Mouse (Mus musculus): ENCODE results near the gene Comt. TPM values are rescaled to one million over a fixed set of nuclear protein-coding genes. Genes with fewer than 3 reads are reported as not detected.

Comt gene
- polyA plus RNA-seq, 1 experiment from 2014 or later: 112 TPM

- no peaks in the 10 kb centered on the region for H3K9me3 ChIP-seq (ENCODE audit: control insufficient read depth, low read length)
- no peak overlapping the region; the same call in 1 of the 2 replicates for H3K9ac ChIP-seq (ENCODE audit: low read length)
- H3K36me3 ChIP-seq (ENCODE audit: control insufficient read depth, insufficient read depth, low read length): no peaks in the 10 kb centered on the region
- no peak overlapping the region for H3K4me3 ChIP-seq (ENCODE audit: control insufficient read depth in 1 of 2, insufficient read depth in 1 of 2, low read depth in 1 of 2, low read length in 2 of 2)
- 74% methylated on average over 9 of the region's 9 CpGs for WGBS
- peaks cover 26 to 40% of the 10 kb centered on the region in 2 experiments for H3K4me1 ChIP-seq (ENCODE audit: control insufficient read depth in 2 of 2, insufficient read depth in 2 of 2, low read length in 2 of 2)
- no peak overlapping the region for H3K4me2 ChIP-seq (ENCODE audit: low read length)
- ATAC-seq (ENCODE audit: insufficient number of reproducible peaks, insufficient read depth, low FRiP score, low read depth): 0 out of 2 replicates have a peak, but pooled peaks have one; percentile 12
- H3K27me3 ChIP-seq (ENCODE audit: control insufficient read depth, insufficient read depth, low read length): no peaks in the 10 kb centered on the region
- H3K27ac ChIP-seq (replicated peaks in 1 of 2; ENCODE audit: control insufficient read depth in 1 of 2, insufficient read depth in 1 of 2, low read depth in 2 of 2, low read length in 2 of 2): no peak overlapping the region
These were observed 43.5 kb downstream of the Comt start for GRCm38 (mm10) chr16:18383045-18383726.

- H3K27ac ChIP-seq (replicated peaks in 1 of 2; ENCODE audit: control insufficient read depth in 1 of 2, insufficient read depth in 1 of 2, low read depth in 2 of 2, low read length in 2 of 2): no peak overlapping the region
- no peaks in the 10 kb centered on the region for H3K27me3 ChIP-seq (ENCODE audit: control insufficient read depth, insufficient read depth, low read length)
- WGBS: 64% methylated on average over 6 of the region's 6 CpGs
- no peak for ATAC-seq (ENCODE audit: insufficient number of reproducible peaks, insufficient read depth, low FRiP score, low read depth)
- peaks cover 22 to 33% of the 10 kb centered on the region in 2 experiments for H3K4me1 ChIP-seq (ENCODE audit: control insufficient read depth in 2 of 2, insufficient read depth in 2 of 2, low read length in 2 of 2)
- no peak overlapping the region for H3K4me3 ChIP-seq (ENCODE audit: control insufficient read depth in 1 of 2, insufficient read depth in 1 of 2, low read depth in 1 of 2, low read length in 2 of 2)
- H3K9ac ChIP-seq (ENCODE audit: low read length): no peak overlapping the region
- no peaks in the 10 kb centered on the region for H3K9me3 ChIP-seq (ENCODE audit: control insufficient read depth, low read length)
- no peaks in the 10 kb centered on the region for H3K36me3 ChIP-seq (ENCODE audit: control insufficient read depth, insufficient read depth, low read length)
- no peak overlapping the region for H3K4me2 ChIP-seq (ENCODE audit: low read length)
These were observed 44.9 kb downstream of the Comt start for GRCm38 (mm10) chr16:18381621-18382258.

- H3K27me3 ChIP-seq (ENCODE audit: control insufficient read depth, insufficient read depth, low read length): no peaks in the 10 kb centered on the region
- H3K4me2 ChIP-seq (ENCODE audit: low read length): no peak overlapping the region
- 62% methylated on average over 6 of the region's 6 CpGs for WGBS
- H3K27ac ChIP-seq (replicated peaks in 1 of 2; ENCODE audit: control insufficient read depth in 1 of 2, insufficient read depth in 1 of 2, low read depth in 2 of 2, low read length in 2 of 2): no peak overlapping the region
- no peak for ATAC-seq (ENCODE audit: insufficient number of reproducible peaks, insufficient read depth, low FRiP score, low read depth)
- H3K9me3 ChIP-seq (ENCODE audit: control insufficient read depth, low read length): no peaks in the 10 kb centered on the region
- peaks cover 23 to 33% of the 10 kb centered on the region in 2 experiments for H3K4me1 ChIP-seq (ENCODE audit: control insufficient read depth in 2 of 2, insufficient read depth in 2 of 2, low read length in 2 of 2)
- H3K4me3 ChIP-seq (ENCODE audit: control insufficient read depth in 1 of 2, insufficient read depth in 1 of 2, low read depth in 1 of 2, low read length in 2 of 2): no peak overlapping the region
- H3K9ac ChIP-seq (ENCODE audit: low read length): no peak overlapping the region
- H3K36me3 ChIP-seq (ENCODE audit: control insufficient read depth, insufficient read depth, low read length): no peaks in the 10 kb centered on the region
These were observed 46.1 kb downstream of the Comt start for GRCm38 (mm10) chr16:18380495-18381063.

GRCm38 (mm10) chr16:18379338-18380001, 47.2 kb downstream of the Comt start:
- Histone ChIP-seq H3K4me2 (ENCODE audit: low read length) (no peak overlapping the region), H3K27ac (replicated peaks in 1 of 2; ENCODE audit: control insufficient read depth in 1 of 2, insufficient read depth in 1 of 2, low read depth in 2 of 2, low read length in 2 of 2) (no peak overlapping the region; a peak in 1 of 4 replicates), H3K36me3 (ENCODE audit: control insufficient read depth, insufficient read depth, low read length) (no peaks in the 10 kb centered on the region), H3K4me1 (ENCODE audit: control insufficient read depth in 2 of 2, insufficient read depth in 2 of 2, low read length in 2 of 2) (peaks cover 20 to 33% of the 10 kb centered on the region in 2 experiments), H3K9me3 (ENCODE audit: control insufficient read depth, low read length) (no peaks in the 10 kb centered on the region), H3K4me3 (ENCODE audit: control insufficient read depth in 1 of 2, insufficient read depth in 1 of 2, low read depth in 1 of 2, low read length in 2 of 2) (no peak overlapping the region), H3K27me3 (ENCODE audit: control insufficient read depth, insufficient read depth, low read length) (no peaks in the 10 kb centered on the region), H3K9ac (ENCODE audit: low read length) (0 out of 2 replicates have a peak overlapping the region, but pooled peaks have one; percentile 31)
- 51% methylated on average over 8 of the region's 8 CpGs for WGBS
- no peak for ATAC-seq (ENCODE audit: insufficient number of reproducible peaks, insufficient read depth, low FRiP score, low read depth)

- WGBS: 55% methylated on average over 1 of the region's 1 CpGs
- H3K4me3 ChIP-seq (ENCODE audit: control insufficient read depth in 1 of 2, insufficient read depth in 1 of 2, low read depth in 1 of 2, low read length in 2 of 2): no peak overlapping the region
- H3K9me3 ChIP-seq (ENCODE audit: control insufficient read depth, low read length): no peaks in the 10 kb centered on the region
- no peak overlapping the region for H3K9ac ChIP-seq (ENCODE audit: low read length)
- ATAC-seq (ENCODE audit: insufficient number of reproducible peaks, insufficient read depth, low FRiP score, low read depth): no peak
- H3K4me2 ChIP-seq (ENCODE audit: low read length): no peak overlapping the region
- H3K27me3 ChIP-seq (ENCODE audit: control insufficient read depth, insufficient read depth, low read length): no peaks in the 10 kb centered on the region
- H3K36me3 ChIP-seq (ENCODE audit: control insufficient read depth, insufficient read depth, low read length): no peaks in the 10 kb centered on the region
- H3K27ac ChIP-seq (replicated peaks in 1 of 2; ENCODE audit: control insufficient read depth in 1 of 2, insufficient read depth in 1 of 2, low read depth in 2 of 2, low read length in 2 of 2): no peak overlapping the region
- peaks cover 16 to 27% of the 10 kb centered on the region in 2 experiments for H3K4me1 ChIP-seq (ENCODE audit: control insufficient read depth in 2 of 2, insufficient read depth in 2 of 2, low read length in 2 of 2)
These were observed 48.2 kb downstream of the Comt start for GRCm38 (mm10) chr16:18378489-18378888.

- ATAC-seq (ENCODE audit: insufficient number of reproducible peaks, insufficient read depth, low FRiP score, low read depth): 0 out of 2 replicates have a peak, but pooled peaks have one; percentile 54
- peaks cover 13 to 20% of the 10 kb centered on the region in 2 experiments for H3K4me1 ChIP-seq (ENCODE audit: control insufficient read depth in 2 of 2, insufficient read depth in 2 of 2, low read length in 2 of 2)
- H3K4me3 ChIP-seq (ENCODE audit: control insufficient read depth in 1 of 2, insufficient read depth in 1 of 2, low read depth in 1 of 2, low read length in 2 of 2): no peak overlapping the region
- no peaks in the 10 kb centered on the region for H3K36me3 ChIP-seq (ENCODE audit: control insufficient read depth, insufficient read depth, low read length)
- no peaks in the 10 kb centered on the region for H3K9me3 ChIP-seq (ENCODE audit: control insufficient read depth, low read length)
- H3K27me3 ChIP-seq (ENCODE audit: control insufficient read depth, insufficient read depth, low read length): no peaks in the 10 kb centered on the region
- H3K4me2 ChIP-seq (ENCODE audit: low read length): no peak overlapping the region
- 15% methylated on average over 3 of the region's 3 CpGs for WGBS
- no peak overlapping the region for H3K27ac ChIP-seq (replicated peaks in 1 of 2; ENCODE audit: control insufficient read depth in 1 of 2, insufficient read depth in 1 of 2, low read depth in 2 of 2, low read length in 2 of 2)
- H3K9ac ChIP-seq (ENCODE audit: low read length): no peak overlapping the region
These were observed 49.4 kb downstream of the Comt start for GRCm38 (mm10) chr16:18377203-18377602.

- WGBS: 71% methylated on average over 6 of the region's 7 CpGs
- Histone ChIP-seq H3K27me3 (ENCODE audit: control insufficient read depth, insufficient read depth, low read length) (no peaks in the 10 kb centered on the region), H3K4me1 (ENCODE audit: control insufficient read depth in 2 of 2, insufficient read depth in 2 of 2, low read length in 2 of 2) (peaks cover 13 to 20% of the 10 kb centered on the region in 2 experiments), H3K4me2 (ENCODE audit: low read length) (no peak overlapping the region), H3K9ac (ENCODE audit: low read length) (no peak overlapping the region), H3K9me3 (ENCODE audit: control insufficient read depth, low read length) (no peaks in the 10 kb centered on the region), H3K4me3 (ENCODE audit: control insufficient read depth in 1 of 2, insufficient read depth in 1 of 2, low read depth in 1 of 2, low read length in 2 of 2) (no peak overlapping the region), H3K36me3 (ENCODE audit: control insufficient read depth, insufficient read depth, low read length) (no peaks in the 10 kb centered on the region), H3K27ac (replicated peaks in 1 of 2; ENCODE audit: control insufficient read depth in 1 of 2, insufficient read depth in 1 of 2, low read depth in 2 of 2, low read length in 2 of 2) (no peak overlapping the region)
- ATAC-seq (ENCODE audit: insufficient number of reproducible peaks, insufficient read depth, low FRiP score, low read depth): no peak
These were observed 50.2 kb downstream of the Comt start for GRCm38 (mm10) chr16:18376297-18376954.
